Mouse (Mus musculus) heart, postnatal 0 days (tissue): ENCODE results near the gene Tpk1. TPM values are rescaled to one million over a fixed set of nuclear protein-coding genes. Genes with fewer than 3 reads are reported as not detected.

Experiments used
- ATAC-seq: fragments of 200-750 bp; cut with Nextera tagmentation; 2 replicates; pipeline ENCODE4 v1.8.0; 2017; ENCODE audit warnings: low read depth, moderate number of reproducible peaks, moderate library complexity; ENCODE audit not compliant: insufficient read depth
- DNase-seq: peaks from one replicate; pipeline ENCODE4 v3.0.0-alpha.2; 2016; ENCODE audit warnings: low spot score
- H3K27ac ChIP-seq: fragments of 300-500 bp; sonication (generic); 2 replicates; pipeline ENCODE4 v1.5.1; 2014; ENCODE audit warnings: low read depth, mild to moderate bottlenecking
- H3K27me3 ChIP-seq: fragments of 300-500 bp; sonication (generic); 2 replicates; pipeline ENCODE4 v1.6.1; 2014; ENCODE audit warnings: low read length, mixed read lengths; ENCODE audit not compliant: control insufficient read depth, insufficient read depth
- H3K36me3 ChIP-seq: fragments of 300-500 bp; sonication (generic); replicated peaks from 2 replicates; pipeline ENCODE4 v1.6.1; 2014; ENCODE audit warnings: low read length, mixed read lengths; ENCODE audit not compliant: control insufficient read depth, insufficient read depth
- H3K4me1 ChIP-seq: fragments of 300-500 bp; sonication (generic); 2 replicates; pipeline ENCODE4 v1.6.1; 2014; ENCODE audit warnings: antibody characterized with exemption; ENCODE audit not compliant: control insufficient read depth, insufficient read depth
- H3K4me2 ChIP-seq: fragments of 300-500 bp; sonication (generic); 2 replicates; pipeline ENCODE4 v1.6.1; 2014; ENCODE audit warnings: low read depth, mild to moderate bottlenecking, low read length, moderate library complexity
- H3K4me3 ChIP-seq: fragments of 300-500 bp; sonication (generic); 2 replicates; pipeline ENCODE4 v1.5.1; 2014; ENCODE audit warnings: low read depth, low read length
- H3K9ac ChIP-seq: fragments of 300-500 bp; sonication (generic); replicated peaks from 2 replicates; pipeline ENCODE4 v1.6.1; 2014; ENCODE audit warnings: low read depth, low read length, mixed read lengths
- H3K9me3 ChIP-seq: fragments of 300-500 bp; sonication (generic); replicated peaks from 2 replicates; pipeline ENCODE4 v1.6.1; 2016; ENCODE audit warnings: low read length; ENCODE audit not compliant: control insufficient read depth
- CTCF ChIP-seq: IDR thresholded peaks from 2 replicates; pipeline ENCODE4 v1.5.1; 2016; ENCODE audit warnings: antibody characterized with exemption, control low read depth, low read depth
- EP300 ChIP-seq: IDR thresholded peaks from 2 replicates; pipeline ENCODE4 v1.6.1; 2016; ENCODE audit warnings: antibody characterized with exemption, low read depth
- WGBS: fragments of 180-500 bp; shearing (Covaris S2); extraction: QIAGEN DNeasy Blood & Tissue Kit; methylation state at CpG from one replicate; pipeline ENCODE4 v1.1.7; 2014; 5-methylcytosine and 5-hydroxymethylcytosine counted together
- polyA plus RNA-seq: library from polyadenylated mRNA; unstranded; fragments of >200 nt; fragmentation: Nextera tagmentation; extraction: Ambion mirVana; gene quantifications from 2 replicates; pipeline ENCODE4 v1.2.1, GENCODE M21; 2015
- total RNA-seq: library from RNA; depleted of rRNA; stranded (reverse); fragments of >200 nt; gene quantifications from 2 replicates; pipeline ENCODE4 v1.2.3, GENCODE M21; 2014; ENCODE audit warnings: low replicate concordance

Tpk1 gene
- total and polyA plus RNA-seq, 2 experiments from 2014 or later: 2.8 to 6.3 TPM

DNA sequence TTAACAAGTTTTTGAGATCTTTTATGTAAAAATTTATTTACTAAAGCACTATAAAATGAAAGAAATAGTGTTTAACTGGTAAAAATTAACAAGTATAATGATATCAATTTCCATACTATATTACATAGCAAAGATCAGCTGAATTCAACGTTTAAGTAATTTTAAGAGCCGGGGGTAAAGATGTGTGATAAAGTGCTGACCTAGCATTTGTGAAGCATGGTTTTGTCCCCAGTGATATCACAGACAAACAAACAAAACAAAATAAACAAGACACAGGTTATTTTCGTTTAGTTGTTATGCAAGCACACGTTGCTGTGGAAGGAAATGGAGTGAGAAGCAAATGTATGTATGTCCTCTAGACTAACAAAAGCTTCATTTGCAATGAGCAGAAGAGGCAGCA, 103.6 kb downstream of the Tpk1 start:
- Histone ChIP-seq H3K4me3 (no peak overlapping the region), H3K4me1 (no peaks in the 10 kb centered on the region), H3K9me3 (no peaks in the 10 kb centered on the region), H3K36me3 (no peaks in the 10 kb centered on the region), H3K9ac (no peak overlapping the region), H3K27ac (no peak overlapping the region), H3K4me2 (no peak overlapping the region), H3K27me3 (no peaks in the 10 kb centered on the region)
- 69% methylated on average over 4 of the region's 4 CpGs for WGBS
- ATAC-seq (no peak), DNase-seq (no peak)
- no peak for TF ChIP-seq CTCF
- no peak for TF ChIP-seq EP300

DNA sequence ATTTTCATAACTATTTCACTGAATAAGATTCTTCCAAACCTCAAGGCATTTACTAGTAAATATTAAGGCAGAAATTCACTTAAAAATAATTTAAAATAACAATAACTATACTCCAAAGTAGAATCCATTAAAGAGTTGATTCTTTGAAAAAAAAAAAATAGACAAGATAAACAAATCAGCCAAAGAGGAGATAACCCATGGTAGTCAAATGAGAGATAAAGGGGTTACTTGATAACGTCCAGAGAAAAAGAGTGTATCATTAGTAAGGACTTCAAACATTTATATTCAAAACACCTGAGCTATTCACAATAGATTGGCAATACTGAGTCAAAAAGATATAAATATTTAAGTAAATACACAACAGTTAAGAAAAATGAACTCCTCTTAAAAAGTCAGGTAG, 114.7 kb downstream of the Tpk1 start:
- Histone ChIP-seq H3K36me3 (no peaks in the 10 kb centered on the region), H3K4me2 (no peak overlapping the region), H3K27me3 (no peaks in the 10 kb centered on the region), H3K27ac (no peak overlapping the region), H3K4me3 (no peak overlapping the region), H3K9ac (no peak overlapping the region), H3K4me1 (no peaks in the 10 kb centered on the region), H3K9me3 (no peaks in the 10 kb centered on the region)
- no peak for TF ChIP-seq CTCF
- TF ChIP-seq EP300: no peak
- ATAC-seq (no peak), DNase-seq (no peak)
- 70% methylated on average over 1 of the region's 1 CpGs for WGBS

DNA sequence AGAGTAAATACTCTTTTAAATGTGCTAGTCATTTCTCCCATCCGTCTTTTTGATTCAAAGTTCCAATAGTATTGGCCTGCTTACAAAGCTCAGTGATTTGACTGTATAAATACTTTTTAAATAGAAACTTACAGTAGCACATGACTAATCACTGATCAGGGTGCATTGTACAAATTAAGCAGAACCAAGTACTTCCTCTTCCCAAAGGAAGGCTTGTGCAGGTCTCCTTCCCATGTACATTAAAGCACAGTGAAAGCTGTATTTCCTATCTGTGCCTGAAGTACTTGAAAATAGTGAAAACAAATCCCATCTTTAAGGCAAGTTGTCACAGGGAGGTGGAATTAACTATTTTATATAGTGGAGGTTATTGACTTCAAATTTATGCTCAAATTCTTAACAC, 119.5 kb downstream of the Tpk1 start:
- Histone ChIP-seq H3K9ac (no peak overlapping the region), H3K36me3 (no peaks in the 10 kb centered on the region), H3K4me2 (no peak overlapping the region), H3K27ac (peak overlapping the region; percentile 66), H3K9me3 (no peaks in the 10 kb centered on the region), H3K27me3 (no peaks in the 10 kb centered on the region), H3K4me3 (no peak overlapping the region), H3K4me1 (no peaks in the 10 kb centered on the region)
- DNase-seq (no peak), ATAC-seq (no peak)
- TF ChIP-seq EP300 (no peak), CTCF (no peak)
- WGBS: 76% methylated on average over 1 of the region's 1 CpGs

DNA sequence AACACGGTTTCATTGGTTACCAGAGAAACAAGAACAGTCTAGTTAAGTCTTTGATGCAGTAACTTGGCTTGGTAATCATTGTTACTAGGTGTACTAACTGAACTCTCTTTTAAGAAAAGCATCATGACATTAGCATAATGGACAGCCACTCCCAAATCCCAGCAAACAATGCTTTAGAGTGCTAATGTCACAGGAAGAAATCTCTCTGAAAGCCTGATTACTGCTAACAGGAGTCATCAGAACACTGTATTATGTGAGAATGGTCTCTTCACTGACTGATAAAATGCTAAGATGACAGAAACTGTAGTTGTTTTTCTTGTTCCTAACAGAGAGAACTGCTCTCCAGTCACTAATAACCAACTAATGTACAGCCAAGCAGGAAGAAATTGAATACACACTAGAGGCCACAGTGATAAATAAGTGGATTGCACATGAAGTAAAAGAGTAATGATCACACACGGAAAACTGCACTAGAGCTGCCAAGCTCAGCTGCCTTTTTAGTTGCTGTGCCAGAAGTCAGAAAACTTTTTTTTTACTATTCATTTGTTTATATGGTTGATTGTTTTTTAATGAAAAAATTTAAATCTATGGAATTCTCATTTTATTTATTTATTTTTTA, 128.7 kb downstream of the Tpk1 start:
- Histone ChIP-seq H3K4me3 (no peak overlapping the region), H3K27me3 (no peaks in the 10 kb centered on the region), H3K4me1 (no peaks in the 10 kb centered on the region), H3K27ac (no peak overlapping the region), H3K36me3 (no peaks in the 10 kb centered on the region), H3K4me2 (no peak overlapping the region), H3K9me3 (no peaks in the 10 kb centered on the region), H3K9ac (no peak overlapping the region)
- no peak for TF ChIP-seq CTCF
- WGBS: 59% methylated on average over 2 of the region's 2 CpGs
- DNase-seq (no peak), ATAC-seq (no peak)

DNA sequence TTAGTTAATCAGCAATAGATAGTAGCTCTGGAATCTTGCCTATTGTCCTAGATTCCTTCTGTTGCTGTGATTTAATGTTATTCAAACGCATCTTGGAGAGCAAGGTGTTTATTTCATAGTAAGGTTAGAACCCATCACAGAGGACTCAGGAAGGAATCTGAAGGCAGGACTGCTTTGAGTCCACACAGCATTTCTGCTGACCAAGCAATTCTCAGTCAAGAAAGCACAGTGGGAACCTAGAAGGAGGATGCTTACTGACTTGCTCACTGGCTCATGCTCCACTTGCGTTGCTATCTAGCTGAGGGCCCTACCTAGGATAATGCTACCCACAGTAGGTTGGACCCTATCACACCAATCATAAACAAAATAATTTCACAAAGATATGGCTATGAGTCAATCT, 130.6 kb downstream of the Tpk1 start:
- Histone ChIP-seq H3K4me1 (no peaks in the 10 kb centered on the region), H3K4me2 (no peak overlapping the region), H3K27ac (no peak overlapping the region), H3K9me3 (no peaks in the 10 kb centered on the region), H3K27me3 (no peaks in the 10 kb centered on the region), H3K9ac (no peak overlapping the region), H3K36me3 (no peaks in the 10 kb centered on the region), H3K4me3 (no peak overlapping the region)
- 88% methylated on average over 2 of the region's 2 CpGs for WGBS
- DNase-seq: no peak
- ATAC-seq: no peak
- TF ChIP-seq CTCF (no peak), EP300 (no peak)

DNA sequence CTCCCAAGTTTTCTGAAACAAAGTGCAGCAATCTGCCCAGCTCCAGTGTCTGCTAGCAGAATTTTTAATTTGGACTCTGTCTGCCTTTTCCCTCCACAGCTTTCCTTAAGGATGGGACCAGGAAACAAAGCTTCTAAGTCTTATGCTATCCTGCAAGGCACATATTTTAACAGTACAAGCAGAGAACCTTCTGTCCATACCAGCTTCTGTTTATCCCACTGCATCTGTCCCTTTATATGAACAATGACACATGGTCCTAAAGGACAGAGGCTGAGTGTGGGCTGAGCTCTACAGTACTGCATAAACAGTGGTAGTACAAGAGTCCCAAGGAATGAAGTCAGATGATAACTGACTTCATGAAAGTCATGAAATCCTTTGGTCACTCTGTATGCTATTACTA, 132.8 kb downstream of the Tpk1 start:
- H3K9me3 ChIP-seq: no peaks in the 10 kb centered on the region
- DNase-seq (no peak), ATAC-seq (no peak)
- TF ChIP-seq EP300 (no peak), CTCF (no peak)
- 0 out of 2 replicates have a peak, but pooled peaks cover 3% of the 10 kb centered on the region for H3K4me1 ChIP-seq
- no peak overlapping the region for H3K4me2 ChIP-seq
- H3K27me3 ChIP-seq: no peaks in the 10 kb centered on the region
- H3K9ac ChIP-seq: no peak overlapping the region
- no peak overlapping the region for H3K4me3 ChIP-seq
- H3K27ac ChIP-seq: no peak overlapping the region
- H3K36me3 ChIP-seq: no peaks in the 10 kb centered on the region
